Mouse (Mus musculus) lung, embryonic 15.5 days (tissue): Measurements from ENCODE around the gene Phf21b. TPM values are rescaled to one million over a fixed set of nuclear protein-coding genes. Genes with fewer than 3 reads are reported as not detected.

Experiments used
- ATAC-seq: fragments of 200-750 bp; cut with Nextera tagmentation; 2 replicates; pipeline ENCODE4 v1.8.0; 2017; ENCODE audit warnings: moderate number of reproducible peaks, borderline replicate concordance; ENCODE audit not compliant: low FRiP score, low TSS enrichment; ENCODE audit errors: extremely low read depth
- H3K27ac ChIP-seq: fragments of 300-500 bp; sonication (generic); 2 replicates; pipeline ENCODE4 v1.5.1; 2015; ENCODE audit warnings: moderate library complexity, mild to moderate bottlenecking, inconsistent platforms
- H3K27me3 ChIP-seq: fragments of 300-500 bp; sonication (generic); 2 replicates; pipeline ENCODE4 v1.6.1; 2015; ENCODE audit warnings: inconsistent platforms
- H3K36me3 ChIP-seq: fragments of 300-500 bp; sonication (generic); 2 replicates; pipeline ENCODE4 v1.6.1; 2015; ENCODE audit warnings: inconsistent platforms
- H3K4me1 ChIP-seq: fragments of 300-500 bp; sonication (generic); 2 replicates; pipeline ENCODE4 v1.6.1; 2015; ENCODE audit warnings: inconsistent platforms
- H3K4me2 ChIP-seq: fragments of 300-500 bp; sonication (generic); 2 replicates; pipeline ENCODE4 v1.6.1; 2015; ENCODE audit warnings: inconsistent platforms, mild to moderate bottlenecking, moderate library complexity
- H3K4me3 ChIP-seq: fragments of 300-500 bp; sonication (generic); 2 replicates; pipeline ENCODE4 v1.5.1; 2015; ENCODE audit warnings: mild to moderate bottlenecking, inconsistent platforms
- H3K9ac ChIP-seq: fragments of 300-500 bp; sonication (generic); 2 replicates; pipeline ENCODE4 v1.6.1; 2015; ENCODE audit warnings: inconsistent platforms
- H3K9me3 ChIP-seq: fragments of 300-500 bp; sonication (generic); 2 replicates; pipeline ENCODE4 v1.6.1; 2016; ENCODE audit warnings: inconsistent platforms
- WGBS: fragments of 180-500 bp; shearing (Covaris S2); methylation state at CpG from one replicate; pipeline ENCODE4 v1.1.7; 2015; 5-methylcytosine and 5-hydroxymethylcytosine counted together
- polyA plus RNA-seq: library from polyadenylated mRNA; unstranded; fragments of >200 nt; fragmentation: Nextera tagmentation; extraction: Ambion mirVana; gene quantifications from 2 replicates; pipeline ENCODE4 v1.2.1, GENCODE M21; 2015

Phf21b gene
- polyA plus RNA-seq, 1 experiment from 2014 or later = 0.24 TPM

- no peak overlapping the region for H3K27ac ChIP-seq
- ATAC-seq = no peak
Observed at GRCm38 (mm10) chr15:84861911-84862310, 6.1 kb upstream of the Phf21b start.

DNA sequence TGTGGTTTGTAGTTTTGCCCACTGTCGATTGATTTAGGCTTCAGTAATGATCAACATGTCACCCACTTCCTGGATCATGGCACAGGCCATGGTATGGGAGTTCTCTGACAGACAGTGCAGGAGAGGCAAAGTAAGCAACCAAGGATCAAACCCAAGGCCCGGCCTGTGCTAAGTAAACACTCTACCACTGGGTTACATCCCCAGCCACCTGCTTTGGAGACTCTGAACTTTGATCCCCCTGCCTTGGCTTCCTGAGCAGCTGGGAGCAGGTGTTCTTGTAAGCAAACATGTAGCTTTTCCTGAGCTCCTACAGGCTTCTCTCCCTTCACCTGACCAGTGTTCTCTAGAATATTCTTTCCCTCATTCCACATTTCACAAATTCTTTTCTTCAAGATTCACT is 1.8 kb upstream of the Phf21b start:
- no peak overlapping the region for H3K4me3 ChIP-seq
- no peak overlapping the region for H3K9ac ChIP-seq
- H3K4me1 ChIP-seq = peaks cover 22% of the 10 kb centered on the region
- H3K36me3 ChIP-seq = no peaks in the 10 kb centered on the region
- H3K27me3 ChIP-seq = peaks cover 27% of the 10 kb centered on the region
- no peaks in the 10 kb centered on the region for H3K9me3 ChIP-seq
- no peak overlapping the region for H3K4me2 ChIP-seq
- ATAC-seq = no peak
- WGBS = 41% methylated on average over 2 of the region's 2 CpGs
- no peak overlapping the region for H3K27ac ChIP-seq

More at GRCm38 (mm10) chr15:84861911-84862310, 6.1 kb upstream of the Phf21b start:
- Histone ChIP-seq H3K4me1 (0 out of 2 replicates have a peak, but pooled peaks cover 3% of the 10 kb centered on the region), H3K9me3 (no peaks in the 10 kb centered on the region), H3K4me3 (no peak overlapping the region), H3K9ac (no peak overlapping the region), H3K27me3 (peaks cover 5% of the 10 kb centered on the region; the same call in 1 of the 2 replicates), H3K4me2 (no peak overlapping the region), H3K36me3 (no peaks in the 10 kb centered on the region)
- 81% methylated on average over 8 of the region's 8 CpGs for WGBS

- peak overlapping the region; percentile 100 for H3K4me2 ChIP-seq
- peaks cover 22% of the 10 kb centered on the region for H3K4me1 ChIP-seq
- WGBS = under 1% methylated on average over 80 of the region's 88 CpGs
- no peaks in the 10 kb centered on the region for H3K36me3 ChIP-seq
- peak overlapping the region; percentile 83; the same call in 1 of the 2 replicates for H3K27ac ChIP-seq
- peak overlapping the region; percentile 64 for H3K9ac ChIP-seq
- H3K27me3 ChIP-seq = peaks cover 35% of the 10 kb centered on the region
- ATAC-seq = no peak
- no peaks in the 10 kb centered on the region for H3K9me3 ChIP-seq
- peak overlapping the region; percentile 70 for H3K4me3 ChIP-seq
Observed at GRCm38 (mm10) chr15:84854921-84855901, 638 bp downstream of the Phf21b start.

DNA sequence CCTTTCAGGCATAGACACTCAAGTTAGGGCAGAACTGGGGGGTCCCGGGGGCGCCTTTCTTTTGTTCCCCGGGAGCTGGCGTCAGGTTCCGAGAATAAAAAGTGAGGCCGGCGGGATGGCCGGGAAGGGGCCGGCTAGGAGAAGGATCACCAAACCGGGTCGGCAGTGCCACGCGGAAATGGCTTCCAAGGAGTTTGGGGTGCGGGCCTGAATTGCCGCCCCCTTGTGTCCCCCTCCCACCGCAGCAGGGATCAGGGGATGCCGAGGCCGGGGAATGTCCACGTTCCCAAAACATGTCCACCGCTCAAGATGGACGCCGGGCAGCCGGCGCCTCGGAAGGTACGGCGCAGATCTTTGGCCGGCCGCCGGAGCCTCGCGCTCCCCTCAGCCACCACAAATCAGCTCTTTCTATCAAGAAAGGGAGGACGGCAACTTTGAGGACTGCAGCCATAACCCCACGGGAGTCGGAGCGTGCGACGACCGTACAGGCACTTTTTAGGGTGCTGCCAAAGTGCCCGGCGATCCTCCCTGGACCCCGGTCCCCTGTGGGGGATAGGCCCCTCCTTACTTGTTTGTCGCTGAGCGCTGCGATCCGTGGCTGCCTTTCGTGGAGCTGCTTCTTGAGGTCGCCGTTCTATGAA is 1.6 kb downstream of the Phf21b start:
- Histone ChIP-seq H3K36me3 (no peaks in the 10 kb centered on the region), H3K4me2 (peak overlapping the region; percentile 100), H3K27me3 (peaks cover 35% of the 10 kb centered on the region), H3K9me3 (no peaks in the 10 kb centered on the region), H3K4me1 (peaks cover 22% of the 10 kb centered on the region), H3K4me3 (peak overlapping the region; percentile 70), H3K27ac (no peak overlapping the region), H3K9ac (peak overlapping the region; percentile 1; the same call in 1 of the 2 replicates)
- ATAC-seq = no peak
- WGBS = under 1% methylated on average over 49 of the region's 49 CpGs

- Histone ChIP-seq H3K9me3 (no peaks in the 10 kb centered on the region), H3K4me3 (peak overlapping the region; percentile 70), H3K27ac (peak overlapping the region; percentile 65), H3K4me1 (peaks cover 22% of the 10 kb centered on the region), H3K27me3 (peaks cover 35% of the 10 kb centered on the region), H3K9ac (peak overlapping the region; percentile 45), H3K36me3 (no peaks in the 10 kb centered on the region), H3K4me2 (peak overlapping the region; percentile 100)
- peak; percentile 46 for ATAC-seq
- under 1% methylated on average over 78 of the region's 84 CpGs for WGBS
Observed at GRCm38 (mm10) chr15:84853261-84854137, 2.4 kb downstream of the Phf21b start.

- no peak for ATAC-seq
Observed at GRCm38 (mm10) chr15:84852457-84853070, 3.3 kb downstream of the Phf21b start.

DNA sequence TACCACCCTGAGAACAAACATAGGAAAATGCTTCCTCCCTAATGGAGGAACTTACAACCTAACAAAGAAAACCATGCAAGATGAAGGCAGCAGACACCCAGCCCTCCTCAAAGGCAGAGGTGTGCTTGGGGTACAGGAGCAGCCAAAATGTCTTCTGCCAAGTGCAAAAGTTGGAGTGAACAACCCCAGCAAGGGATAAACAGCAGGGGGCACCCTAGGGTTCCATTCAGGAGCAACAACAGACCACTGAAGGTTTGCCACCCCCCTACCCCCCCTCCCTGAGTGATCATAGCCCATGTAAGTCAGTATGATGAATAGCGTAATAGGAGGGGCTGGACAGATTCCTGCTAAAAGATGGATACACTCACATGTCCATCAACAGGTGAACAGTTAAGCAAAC is 5.5 kb downstream of the Phf21b start:
- peaks cover 28% of the 10 kb centered on the region for H3K27me3 ChIP-seq
- no peak for ATAC-seq
- no peak overlapping the region for H3K27ac ChIP-seq
- H3K36me3 ChIP-seq = no peaks in the 10 kb centered on the region
- H3K9ac ChIP-seq = no peak overlapping the region
- no peak overlapping the region for H3K4me3 ChIP-seq
- peaks cover 14% of the 10 kb centered on the region for H3K4me1 ChIP-seq
- WGBS = 89% methylated on average over 1 of the region's 1 CpGs
- no peak overlapping the region for H3K4me2 ChIP-seq
- no peaks in the 10 kb centered on the region for H3K9me3 ChIP-seq

More at GRCm38 (mm10) chr15:84852457-84853070, 3.3 kb downstream of the Phf21b start:
- Histone ChIP-seq H3K4me1 (peaks cover 22% of the 10 kb centered on the region), H3K9me3 (no peaks in the 10 kb centered on the region), H3K27ac (0 out of 2 replicates have a peak overlapping the region, but pooled peaks have one; percentile 34), H3K4me3 (peak overlapping the region; percentile 70), H3K27me3 (peaks cover 32% of the 10 kb centered on the region), H3K4me2 (peak overlapping the region; percentile 100), H3K9ac (no peak overlapping the region), H3K36me3 (no peaks in the 10 kb centered on the region)
- 19% methylated on average over 10 of the region's 10 CpGs for WGBS

- WGBS = 50% methylated on average over 3 of the region's 3 CpGs
- H3K27me3 ChIP-seq = no peaks in the 10 kb centered on the region
- no peaks in the 10 kb centered on the region for H3K36me3 ChIP-seq
- no peak overlapping the region for H3K4me2 ChIP-seq
- H3K4me1 ChIP-seq = peaks cover 21% of the 10 kb centered on the region
- H3K27ac ChIP-seq = no peak overlapping the region
- no peak for ATAC-seq
- no peak overlapping the region for H3K9ac ChIP-seq
- no peak overlapping the region for H3K4me3 ChIP-seq
- H3K9me3 ChIP-seq = no peaks in the 10 kb centered on the region
Observed at GRCm38 (mm10) chr15:84846216-84846615, 9.6 kb downstream of the Phf21b start.

- H3K4me3 ChIP-seq = no peak overlapping the region
- peaks cover 21% of the 10 kb centered on the region for H3K4me1 ChIP-seq
- no peaks in the 10 kb centered on the region for H3K36me3 ChIP-seq
- no peaks in the 10 kb centered on the region for H3K9me3 ChIP-seq
- H3K27ac ChIP-seq = no peak overlapping the region
- 57% methylated on average over 4 of the region's 4 CpGs for whole genome bisulfite sequencing
- no peak for ATAC-seq
- no peak overlapping the region for H3K9ac ChIP-seq
- no peaks in the 10 kb centered on the region for H3K27me3 ChIP-seq
- no peak overlapping the region for H3K4me2 ChIP-seq
Observed at GRCm38 (mm10) chr15:84844831-84845230, 11.0 kb downstream of the Phf21b start.

DNA sequence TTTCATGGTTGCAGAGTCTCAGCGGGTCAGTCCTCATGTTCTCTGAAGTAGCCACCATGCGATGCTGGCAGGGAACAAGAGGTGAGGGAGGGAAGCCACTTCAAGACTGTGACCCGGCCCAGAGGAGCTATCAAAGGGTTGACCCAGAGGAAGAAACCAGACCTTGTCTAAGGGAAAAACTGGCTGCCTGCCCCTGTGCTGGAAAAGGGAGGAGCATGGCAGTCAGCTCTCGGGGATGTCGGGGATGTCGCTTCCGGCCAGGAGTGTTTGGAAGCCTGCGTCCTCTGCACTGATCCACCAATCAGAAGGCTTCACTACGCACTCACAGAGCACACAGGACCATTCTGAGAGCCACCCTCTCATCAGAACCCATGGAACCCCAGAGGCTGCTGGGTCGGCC is 12.8 kb downstream of the Phf21b start:
- Histone ChIP-seq H3K9ac (no peak overlapping the region), H3K4me1 (peaks cover 21% of the 10 kb centered on the region), H3K9me3 (no peaks in the 10 kb centered on the region), H3K4me2 (no peak overlapping the region), H3K36me3 (no peaks in the 10 kb centered on the region), H3K27me3 (no peaks in the 10 kb centered on the region), H3K4me3 (no peak overlapping the region), H3K27ac (no peak overlapping the region; the same call in 1 of the 2 replicates)
- no peak for ATAC-seq
- WGBS = 33% methylated on average over 10 of the region's 10 CpGs
